Mouse (Mus musculus): Measurements from ENCODE around the gene Kcnq1.
A peak's percentile ranks its signal among the peaks of the same experiment; 100 is the strongest.

The Kcnq1 gene

DNA sequence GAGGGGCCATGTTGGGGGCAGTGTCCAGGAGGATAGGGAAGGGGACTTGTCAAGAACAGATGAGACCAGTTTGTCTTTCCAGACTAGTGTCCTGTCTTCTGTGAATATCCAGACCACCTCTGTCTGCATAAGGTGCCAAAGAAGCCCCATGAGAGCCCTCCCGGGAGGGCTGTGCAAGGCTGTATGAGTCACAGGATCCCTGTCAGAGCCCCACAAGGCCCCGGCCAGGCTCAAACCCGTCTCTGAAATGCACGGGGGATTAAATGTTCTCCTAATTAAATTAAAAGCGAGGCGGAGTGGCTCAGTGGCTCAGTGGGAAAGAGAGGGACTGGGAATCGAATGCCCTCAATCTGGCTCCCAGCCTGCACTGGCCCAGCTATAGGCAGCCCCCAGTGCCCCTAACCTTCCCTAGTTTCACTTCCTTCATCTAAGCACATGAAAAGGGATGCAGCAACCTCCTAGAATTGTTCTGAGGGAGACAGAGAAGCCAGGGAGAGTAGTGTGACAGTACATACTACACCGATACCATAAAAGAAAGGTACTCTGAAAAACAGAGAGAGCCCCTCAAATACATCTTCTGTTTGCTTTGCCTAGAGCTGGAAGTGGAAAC lies 159.8 kb downstream of the Kcnq1 start:
- DNase-seq (ENCODE audit: low read depth, low spot score), result no peak

DNA sequence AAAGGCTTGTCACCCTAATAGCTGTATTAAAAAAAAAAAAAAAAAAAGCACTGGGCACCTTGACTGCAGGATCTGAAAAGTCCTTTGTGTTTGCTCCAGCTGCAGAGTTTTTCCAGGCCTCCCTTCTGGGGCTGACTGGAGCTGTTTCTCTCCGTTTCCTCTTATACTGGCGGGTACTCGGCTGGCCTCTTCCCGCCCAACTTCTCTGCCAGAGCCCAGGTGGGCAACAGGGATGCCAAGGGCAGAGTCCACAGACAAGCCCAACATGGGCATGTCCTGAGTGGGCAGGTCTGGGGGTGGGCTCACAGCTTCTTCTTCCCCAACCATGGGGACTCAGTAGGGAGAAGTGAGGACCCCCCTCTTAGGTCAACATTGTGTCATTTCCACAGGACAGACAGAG lies 167.6 kb downstream of the Kcnq1 start:
- DNase-seq (ENCODE audit: low read depth, low spot score), result no peak

DNA sequence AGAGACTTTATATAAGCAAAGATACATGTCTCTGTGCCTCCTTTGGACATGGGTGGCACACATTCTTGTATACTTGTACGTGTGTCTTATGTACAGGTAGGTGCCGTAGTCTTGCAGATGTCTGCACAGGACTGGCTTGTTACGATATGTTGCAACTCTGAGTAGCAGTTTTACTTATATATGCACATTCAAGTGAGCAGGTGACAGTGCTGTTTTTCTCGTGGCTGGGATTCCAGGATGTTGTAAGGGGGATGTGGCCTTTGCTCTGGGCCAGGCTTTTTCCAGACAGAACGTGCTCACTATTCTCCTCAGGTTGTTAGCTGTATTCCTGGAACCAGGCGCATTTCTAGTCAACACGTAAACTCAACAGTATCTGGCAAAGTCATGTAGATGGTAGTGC lies 168.9 kb downstream of the Kcnq1 start:
- no peak for DNase-seq (ENCODE audit: low read depth, low spot score)

DNA sequence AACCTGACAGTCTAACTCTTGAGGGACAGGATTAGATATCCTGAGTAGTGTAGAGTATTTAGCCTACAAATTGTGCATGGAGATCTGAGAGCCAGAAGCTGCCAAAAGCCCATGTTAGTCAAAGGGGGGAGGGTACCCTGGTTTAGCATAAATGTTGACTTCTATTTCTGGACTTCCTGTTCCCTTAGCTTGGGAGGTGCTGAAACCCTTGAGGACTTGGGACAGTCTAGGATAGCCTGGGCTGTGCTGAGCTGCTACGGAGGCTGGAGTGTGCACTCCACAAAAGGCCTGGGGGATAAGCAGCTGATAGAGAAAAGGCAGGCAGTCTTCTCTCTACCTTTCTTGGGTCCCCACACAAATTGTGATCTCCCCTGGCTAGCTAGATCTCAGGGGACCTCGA lies 177.5 kb downstream of the Kcnq1 start:
- no peak for DNase-seq (ENCODE audit: low read depth, low spot score)

DNA sequence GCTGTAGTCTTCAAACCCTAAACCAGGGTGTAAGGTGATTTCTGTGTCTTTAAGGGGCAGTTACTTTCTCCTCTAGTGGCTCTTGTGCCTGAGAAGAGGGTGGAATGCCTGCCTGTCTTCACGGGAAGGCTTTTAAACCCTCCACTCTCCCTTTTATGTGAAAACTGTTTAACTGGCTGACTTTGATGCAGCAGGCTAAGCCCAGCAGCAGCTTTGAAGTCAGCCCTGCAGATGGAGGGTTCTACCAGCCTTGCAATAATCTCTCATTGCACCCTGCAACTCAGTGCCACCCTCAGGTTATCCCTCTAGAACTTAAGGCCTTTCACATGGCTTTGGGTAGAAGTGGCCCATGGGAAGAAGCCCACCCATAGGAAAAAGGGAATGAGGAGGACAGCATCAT lies 178.7 kb downstream of the Kcnq1 start:
- no peak for DNase-seq (ENCODE audit: low read depth, low spot score)

DNA sequence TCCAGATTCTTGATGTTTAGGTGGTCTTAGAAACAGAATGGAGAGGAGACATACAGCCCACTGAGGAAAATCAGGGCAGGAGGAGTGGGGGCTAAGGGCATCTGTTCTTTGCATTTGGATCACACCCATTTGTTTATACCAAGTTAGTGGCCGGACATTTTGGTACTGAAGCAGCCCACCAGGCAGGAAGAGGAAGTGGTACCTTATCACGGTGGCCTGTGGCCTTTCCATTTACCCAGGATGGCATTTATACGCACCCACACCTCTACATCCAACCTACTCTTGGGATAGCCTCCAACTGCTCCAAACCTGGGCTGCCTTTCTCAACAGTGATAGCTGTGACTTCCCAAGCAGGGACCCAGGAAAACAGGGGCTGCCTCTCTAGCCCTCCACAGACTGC lies 179.3 kb downstream of the Kcnq1 start:
- no peak for DNase-seq (ENCODE audit: low read depth, low spot score)

DNA sequence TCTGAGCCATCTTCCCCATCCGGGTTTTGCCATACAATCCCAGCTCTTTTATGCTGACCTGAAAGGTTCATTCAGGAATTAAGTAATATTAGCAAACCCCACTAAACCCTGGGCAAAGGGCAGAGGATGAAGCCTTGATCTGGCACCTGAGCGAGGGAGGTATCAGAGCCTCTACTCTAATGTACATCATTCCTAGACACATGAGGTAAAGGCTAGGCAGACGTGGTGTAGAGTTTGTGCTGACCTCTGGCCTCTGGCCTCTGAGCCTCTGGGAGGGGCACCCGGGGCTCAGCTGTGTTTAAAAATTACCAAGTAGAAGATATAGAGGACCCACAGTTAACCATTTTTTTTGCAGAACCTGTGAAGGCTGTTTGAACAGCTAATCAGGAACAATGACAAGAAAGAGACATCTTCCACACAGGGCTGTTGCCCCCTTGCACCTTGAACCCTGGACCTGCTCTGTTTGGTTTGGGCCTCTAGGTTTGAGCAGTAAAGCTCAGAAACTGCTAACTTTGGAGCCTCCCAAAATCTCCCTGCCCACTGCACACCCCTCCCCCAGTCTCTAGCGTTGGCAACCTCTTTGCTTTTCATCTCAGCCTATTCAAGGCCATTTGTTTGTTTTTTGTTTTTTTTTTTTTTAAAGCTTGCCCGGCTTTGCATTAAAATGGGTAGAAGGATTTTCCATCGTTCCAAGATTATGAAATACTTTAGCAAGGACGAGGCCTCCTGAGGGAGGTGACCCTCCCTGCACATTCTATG lies 180.5 kb downstream of the Kcnq1 start:
- no peak for DNase-seq (ENCODE audit: low read depth, low spot score)

DNA sequence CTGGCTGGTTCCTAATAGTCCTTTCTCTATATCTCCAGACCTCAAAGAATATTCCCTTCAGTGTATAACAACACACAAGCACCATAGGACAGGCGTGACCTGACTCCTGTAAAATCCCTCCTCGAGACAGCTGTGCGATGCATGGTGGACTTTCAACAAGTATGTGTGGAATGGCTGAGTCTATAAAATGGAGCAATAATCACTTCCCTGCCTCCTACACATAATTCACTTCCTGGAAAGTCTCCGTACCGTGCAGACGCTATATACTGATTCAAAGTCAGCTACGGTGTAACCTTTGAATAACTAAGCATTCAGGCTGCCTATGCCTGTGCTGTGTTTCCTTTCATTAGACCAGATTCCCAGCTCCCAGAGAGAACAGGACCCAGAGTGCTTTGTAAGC lies 182.0 kb downstream of the Kcnq1 start:
- DNase-seq (ENCODE audit: low read depth, low spot score), result no peak

DNA sequence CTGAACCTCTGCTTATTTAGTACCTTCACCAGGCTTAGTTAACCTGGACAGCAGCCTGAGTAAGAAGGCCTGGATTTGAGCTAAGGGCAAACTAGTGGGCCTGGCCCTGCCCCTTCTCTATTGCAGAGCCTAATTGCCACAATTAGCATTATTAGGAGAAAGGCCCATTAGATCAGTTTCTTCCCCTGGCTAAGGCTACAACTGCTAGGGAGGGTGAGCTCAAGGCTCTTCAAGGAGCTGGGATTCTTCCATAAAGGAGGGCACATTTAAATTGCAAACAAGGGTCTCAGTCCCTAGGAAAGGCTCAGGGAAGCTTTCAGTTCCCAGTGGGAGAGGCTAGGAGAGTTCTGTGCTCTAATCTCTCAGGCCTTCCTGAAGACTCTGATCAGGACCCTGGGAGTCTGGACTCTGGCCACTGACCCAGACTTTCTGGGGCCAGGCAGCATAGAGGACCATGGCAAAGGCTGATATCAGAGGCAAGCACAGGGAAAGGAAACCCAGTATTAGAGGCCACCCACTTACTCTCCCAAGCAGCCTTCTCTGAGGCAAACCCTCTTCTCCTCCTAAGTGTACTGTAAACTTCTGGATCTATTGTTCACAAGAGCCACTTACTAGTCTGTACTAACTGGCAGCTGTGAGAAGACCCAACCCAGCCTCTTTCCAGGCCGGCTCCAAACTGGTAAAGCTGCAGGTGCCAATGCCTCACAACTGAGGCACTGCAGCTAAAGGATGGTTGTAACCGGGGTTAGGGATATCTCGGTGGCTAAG lies 183.1 kb downstream of the Kcnq1 start:
- DNase-seq (ENCODE audit: low read depth, low spot score), result no peak

DNA sequence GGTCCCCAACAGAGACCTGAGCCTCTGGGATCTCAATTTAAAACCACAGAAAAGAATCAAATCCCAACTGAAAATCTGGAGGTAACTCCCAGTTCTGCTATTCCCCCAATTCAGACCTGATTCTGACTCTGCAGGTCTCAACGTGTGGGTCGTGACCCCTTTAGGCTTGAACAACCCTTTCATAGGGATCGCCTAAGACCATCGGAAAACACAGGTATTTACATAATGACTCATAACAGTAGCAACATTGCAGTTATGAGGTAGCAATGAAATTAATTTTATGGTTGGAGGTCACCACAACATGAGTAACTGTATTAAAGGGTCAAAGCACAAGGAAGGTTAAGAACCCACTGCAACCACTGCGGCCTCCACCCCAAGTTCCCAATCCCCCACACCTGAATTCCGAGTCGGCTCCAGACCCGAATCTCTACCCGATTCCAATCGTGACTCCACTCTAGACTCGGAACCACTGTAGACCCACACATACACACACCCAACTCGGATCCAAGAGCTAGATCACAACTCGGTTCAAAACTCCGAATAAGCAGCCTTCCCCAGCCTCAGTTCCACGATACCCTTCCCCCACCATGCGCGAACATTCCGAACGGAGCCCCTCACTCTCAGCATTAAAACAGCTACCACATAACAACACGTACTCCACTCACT lies 188.7 kb downstream of the Kcnq1 start:
- DNase-seq (ENCODE audit: low read depth, low spot score), result no peak

DNA sequence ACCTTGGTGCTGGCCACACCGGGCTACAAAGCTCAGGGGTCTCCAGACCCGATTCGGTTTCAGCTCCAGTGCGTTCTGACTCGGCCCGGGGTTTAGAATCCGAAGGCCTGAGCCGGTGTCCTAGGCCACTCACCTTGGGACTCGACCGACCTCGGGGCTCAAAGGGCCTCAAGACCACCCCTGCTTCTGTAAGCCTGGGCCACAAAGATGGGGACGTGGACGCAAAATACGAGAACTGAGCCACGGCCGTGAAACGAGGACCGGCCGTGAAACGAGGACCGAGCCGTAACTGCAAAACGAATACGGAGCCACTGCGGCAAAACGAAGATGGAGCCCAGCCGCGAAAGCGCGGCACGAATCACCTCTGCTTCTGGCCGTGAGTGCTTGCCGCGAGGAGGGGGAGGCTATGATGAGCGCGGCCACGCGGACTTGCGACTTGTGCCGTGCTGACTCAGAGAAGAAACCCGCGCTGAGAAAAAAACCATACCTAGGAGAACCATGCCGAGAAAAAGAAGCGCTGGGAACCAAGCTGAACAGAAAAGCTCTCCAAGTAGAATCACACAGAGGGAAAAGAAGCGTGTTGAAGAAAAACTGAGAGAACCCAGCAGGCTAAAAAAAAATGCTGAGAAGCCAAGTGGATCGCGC lies 189.3 kb downstream of the Kcnq1 start:
- no peak for DNase-seq (ENCODE audit: low read depth, low spot score)

DNA sequence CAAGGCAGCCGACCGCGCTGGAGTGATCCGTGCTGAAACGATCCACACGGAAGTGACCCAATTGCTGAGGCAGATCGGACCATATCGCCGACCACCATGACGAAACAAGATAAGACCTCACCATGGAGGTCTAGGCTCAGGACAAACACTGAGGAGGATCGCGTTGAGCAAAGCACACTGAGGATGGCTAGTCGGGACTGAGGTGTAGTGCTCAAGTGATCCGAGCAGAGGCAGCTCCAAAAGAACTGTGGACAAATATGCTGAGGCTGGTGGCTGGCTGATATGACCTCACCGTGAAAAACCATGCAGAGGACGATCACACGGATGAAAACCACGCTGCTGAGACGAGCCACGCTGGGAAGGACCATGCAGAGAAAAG lies 189.8 kb downstream of the Kcnq1 start:
- DNase-seq (ENCODE audit: low read depth, low spot score), result peak; percentile 10

DNA sequence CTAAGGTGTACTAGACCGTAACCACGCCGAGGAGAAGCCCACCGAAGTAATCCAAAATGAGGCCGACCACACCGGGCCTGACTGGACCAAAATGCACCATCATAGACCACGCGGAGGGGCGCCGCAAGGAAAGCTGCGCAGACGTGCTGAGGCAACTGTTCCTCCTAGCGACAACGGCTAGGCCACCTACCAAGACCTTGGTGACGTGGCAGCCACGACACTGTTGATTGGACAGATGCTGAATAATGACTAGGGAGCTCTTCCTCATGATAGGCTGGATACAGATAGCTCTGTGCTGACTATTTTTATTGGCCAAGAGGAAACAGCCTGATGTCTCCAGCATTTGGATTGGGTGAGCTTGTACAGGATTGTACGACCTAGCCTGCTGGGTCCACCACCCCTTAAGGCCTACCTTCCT lies 190.2 kb downstream of the Kcnq1 start:
- peak; percentile 93 for DNase-seq (ENCODE audit: low read depth, low spot score)

DNA sequence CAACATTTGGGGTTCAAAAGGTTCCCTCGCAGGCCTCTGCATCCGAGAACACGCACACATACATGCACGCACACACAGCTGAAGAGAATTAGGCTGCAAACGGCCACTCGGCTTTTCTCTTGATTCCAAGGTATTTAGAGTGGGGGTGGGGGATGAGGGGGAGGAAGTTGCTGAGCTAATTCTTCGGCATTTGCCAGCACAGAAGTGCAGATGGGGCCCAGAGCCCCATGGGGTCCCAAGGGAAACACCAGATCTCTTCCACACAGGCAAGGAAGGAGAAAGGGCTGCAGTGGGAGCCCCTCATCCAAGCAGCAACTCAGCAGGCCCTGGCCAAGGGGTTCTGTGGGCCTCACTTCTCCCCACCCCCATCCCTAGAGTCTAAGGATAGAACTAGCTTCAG lies 193.9 kb downstream of the Kcnq1 start:
- no peak for DNase-seq (ENCODE audit: low read depth, low spot score)

DNA sequence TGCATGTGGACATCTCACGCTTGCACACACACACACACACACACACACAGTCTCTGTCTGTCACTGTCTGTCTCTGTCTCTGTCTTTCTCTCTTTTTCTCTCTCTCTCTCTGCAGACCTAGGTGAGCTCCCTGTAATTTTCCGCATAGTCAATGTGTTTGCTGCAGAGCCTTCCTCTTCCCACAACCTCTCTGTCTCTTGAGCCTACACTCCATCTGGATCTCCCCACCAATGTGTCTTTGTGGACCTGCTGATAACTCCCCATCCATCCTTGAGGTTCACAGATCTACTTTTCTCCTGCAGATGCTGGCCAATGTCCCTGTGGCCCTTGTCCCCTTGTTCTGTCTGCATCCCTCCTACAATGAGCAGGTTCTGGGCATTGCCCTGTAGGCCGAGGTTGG lies 194.5 kb downstream of the Kcnq1 start:
- no peak for DNase-seq (ENCODE audit: low read depth, low spot score)

DNA sequence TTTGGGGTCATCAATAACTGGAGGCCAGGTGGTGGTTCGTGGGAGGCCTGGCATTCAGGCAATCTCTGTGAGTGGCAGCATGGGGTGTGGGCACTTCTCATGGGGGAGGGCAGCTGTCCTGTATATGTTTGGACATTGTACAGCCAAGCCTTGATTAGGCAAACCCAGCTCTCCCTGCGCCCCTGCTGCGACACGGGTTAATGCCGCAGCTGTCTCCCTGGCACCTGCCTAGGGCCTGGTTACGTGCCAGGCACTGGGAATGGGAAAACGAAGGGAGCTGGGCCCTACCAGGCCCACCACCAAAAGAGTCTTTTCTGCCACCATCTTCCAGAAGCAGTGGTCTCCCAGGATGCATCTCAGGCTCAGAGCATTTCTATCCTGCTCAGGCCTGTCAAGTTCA lies 196.0 kb downstream of the Kcnq1 start:
- no peak for DNase-seq (ENCODE audit: low read depth, low spot score)

DNA sequence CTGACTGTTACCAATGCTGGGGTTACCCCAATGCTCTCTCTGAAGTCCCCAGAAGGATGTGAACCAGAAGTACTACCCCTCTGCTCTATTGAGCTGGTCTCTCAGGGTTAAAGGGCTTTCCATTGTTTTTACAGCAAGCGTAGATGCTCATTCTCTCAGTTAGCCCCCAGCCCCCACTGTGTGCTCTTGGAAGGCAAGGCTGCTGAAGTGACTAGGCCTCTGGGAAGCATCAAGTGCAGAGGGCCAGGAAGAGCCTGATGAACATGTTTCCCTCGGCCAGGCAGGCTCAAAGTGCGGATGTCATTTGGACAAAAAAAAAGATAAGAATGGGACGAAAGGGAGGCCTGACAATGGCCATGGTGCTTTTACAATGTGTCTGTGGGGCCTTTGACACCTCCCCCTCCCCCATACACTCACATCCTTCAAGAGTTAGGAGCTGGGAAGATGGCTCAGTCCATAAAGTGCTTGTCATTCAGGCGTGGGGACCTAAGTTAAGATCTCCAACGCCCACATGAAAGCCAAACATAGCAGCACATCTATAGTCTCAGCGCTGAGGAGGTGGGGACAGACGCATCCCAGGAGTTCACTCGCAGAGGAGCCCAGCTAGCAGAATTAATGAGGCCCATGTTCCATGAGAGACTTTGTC lies 196.6 kb downstream of the Kcnq1 start:
- DNase-seq (ENCODE audit: low read depth, low spot score), result no peak

DNA sequence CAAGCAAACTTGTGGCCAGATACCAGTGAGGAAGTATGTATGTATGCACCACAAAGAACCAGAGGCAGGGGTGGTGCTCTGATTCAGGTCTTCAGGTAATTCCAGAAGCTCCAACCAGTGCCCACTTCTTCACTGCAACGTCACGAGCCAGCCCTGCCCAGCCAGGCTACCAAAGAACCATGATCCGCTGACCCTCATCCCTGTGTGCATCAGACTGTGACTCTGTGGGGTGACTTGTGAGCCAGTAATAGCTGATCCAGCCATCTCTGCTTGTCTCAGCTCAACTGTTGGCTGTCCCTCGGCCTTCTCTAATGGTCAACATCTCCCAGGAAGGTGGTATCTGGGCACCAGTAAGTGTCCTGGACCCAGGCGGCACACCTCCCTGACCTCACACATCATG lies 197.4 kb downstream of the Kcnq1 start:
- no peak for DNase-seq (ENCODE audit: low read depth, low spot score)

DNA sequence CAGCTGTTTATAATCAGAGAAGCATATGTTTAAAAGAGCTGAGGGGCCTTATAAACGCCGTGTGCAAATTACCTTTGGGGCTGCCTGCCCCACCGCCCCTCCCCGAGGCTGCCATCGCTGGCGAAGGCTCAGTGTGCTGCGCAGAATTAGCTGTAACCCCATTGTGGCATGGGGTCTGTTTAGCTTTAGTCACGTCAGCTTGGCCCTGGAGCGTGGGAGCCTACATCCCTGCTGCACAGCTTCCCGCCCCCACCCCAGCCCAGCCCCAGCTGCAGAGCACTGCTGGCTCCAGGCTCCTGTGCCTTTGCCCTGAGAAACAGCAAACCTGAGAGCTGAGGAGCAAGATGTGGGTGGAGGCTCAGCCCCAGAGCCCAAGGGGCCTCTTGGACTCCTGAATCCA lies 199.6 kb downstream of the Kcnq1 start:
- no peak for DNase-seq (ENCODE audit: low read depth, low spot score)

DNA sequence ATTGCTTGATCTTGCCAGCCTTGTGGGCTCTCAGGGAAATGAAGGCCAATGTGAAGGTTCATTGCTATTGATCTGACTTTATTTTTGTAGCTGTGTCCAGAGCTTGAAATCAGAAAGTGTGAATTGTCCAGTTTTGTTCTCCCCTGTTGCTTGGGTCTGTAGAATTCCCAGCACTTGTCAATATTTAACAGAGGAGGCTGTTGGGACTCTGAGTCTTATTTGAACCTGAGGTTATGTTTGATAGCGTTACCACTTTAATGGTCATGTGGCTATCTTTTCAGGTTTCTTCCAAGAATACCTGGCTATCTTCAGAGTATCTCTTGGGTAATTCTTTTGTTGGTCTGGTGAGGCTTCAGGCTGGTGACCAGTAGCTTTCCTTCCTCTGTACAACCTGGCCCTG lies 201.8 kb downstream of the Kcnq1 start:
- DNase-seq (ENCODE audit: low read depth, low spot score), result no peak

DNA sequence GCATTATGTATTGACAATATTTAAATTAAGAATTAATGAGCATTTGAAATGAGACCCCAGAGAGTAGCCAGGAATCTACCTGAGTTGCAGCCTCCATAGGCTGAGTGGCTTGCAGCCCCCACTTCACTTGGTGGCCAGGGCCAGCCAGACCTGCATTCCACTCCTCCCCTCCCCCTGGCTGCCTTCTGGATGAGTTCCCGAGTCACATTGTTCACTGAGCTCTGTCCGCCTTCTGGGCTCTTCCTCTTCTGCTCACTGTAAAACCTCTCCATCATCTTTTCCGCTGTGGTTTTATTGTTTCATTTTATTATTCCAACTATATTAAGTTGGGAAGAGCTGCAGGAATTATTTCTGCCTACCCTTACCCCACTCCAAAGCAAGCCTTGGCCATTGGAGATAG lies 204.1 kb downstream of the Kcnq1 start:
- no peak for DNase-seq (ENCODE audit: low read depth, low spot score)

Data from brain, embryonic 18.5 days (tissue).